Mouse (Mus musculus) kidney, adult 2 months (tissue): Measurements from ENCODE around the gene Ppfia1.

ENCODE experiments used
- CTCF ChIP-seq: fragments of 200-500 bp; conservative IDR thresholded peaks from 2 replicates; pipeline ENCODE4 v1.5.1; 2011; ENCODE audit warnings: low read depth, mild to moderate bottlenecking, control low read depth, low read length, moderate library complexity, mixed read lengths; ENCODE audit not compliant: insufficient read depth, insufficient read length
- POLR2A ChIP-seq: fragments of 200-500 bp; IDR thresholded peaks from one replicate; pipeline ENCODE4 v1.6.1; 2011; ENCODE audit warnings: low read depth, low read length, control low read depth

GRCm38 (mm10) chr7:144572234-144572633 is 18.7 kb upstream of the Ppfia1 start:
- TF ChIP-seq POLR2A (no peak), CTCF (no peak)
